Mouse (Mus musculus): ENCODE data around the gene AC129217.1. TPM values are rescaled to one million over a fixed set of nuclear protein-coding genes. Genes with fewer than 3 reads are reported as not detected.

AC129217.1 gene
- polyA plus RNA-seq, 1 experiment from 2014 or later = not detected

Other genes with a start within 250 kb of the AC129217.1 start
- not detected for gene Slc22a8, start 238.5 kb upstream of the AC129217.1 start, polyA plus RNA-seq (2017; shearing (Covaris generic))
- gene Slc22a6, start 211.7 kb upstream of the AC129217.1 start, polyA plus RNA-seq (2017; shearing (Covaris generic)) = not detected
- not detected for gene Chrm1, start 166.0 kb upstream of the AC129217.1 start, polyA plus RNA-seq (2017; shearing (Covaris generic))
- 127 TPM for gene Slc3a2, start 106.4 kb upstream of the AC129217.1 start, polyA plus RNA-seq (2017; shearing (Covaris generic))
- 84.1 TPM for gene Wdr74, start 93.9 kb upstream of the AC129217.1 start, polyA plus RNA-seq (2017; shearing (Covaris generic))
- gene 1700092M07Rik, start 89.1 kb upstream of the AC129217.1 start, polyA plus RNA-seq (2017; shearing (Covaris generic)) = 3.2 TPM
- 169 TPM for gene Stx5a, start 88.4 kb upstream of the AC129217.1 start, polyA plus RNA-seq (2017; shearing (Covaris generic))
- 265 TPM for gene Nxf1, start 72.7 kb upstream of the AC129217.1 start, polyA plus RNA-seq (2017; shearing (Covaris generic))
- 102 TPM for gene Tmem223, start 58.8 kb upstream of the AC129217.1 start, polyA plus RNA-seq (2017; shearing (Covaris generic))
- 170 TPM for gene Tmem179b, start 55.3 kb upstream of the AC129217.1 start, polyA plus RNA-seq (2017; shearing (Covaris generic))
- gene Taf6l, start 43.4 kb upstream of the AC129217.1 start, polyA plus RNA-seq (2017; shearing (Covaris generic)) = 5.1 TPM
- 164 TPM for gene Polr2g, start 31.2 kb upstream of the AC129217.1 start, polyA plus RNA-seq (2017; shearing (Covaris generic))
- gene Zbtb3, start 27.2 kb upstream of the AC129217.1 start, polyA plus RNA-seq (2017; shearing (Covaris generic)) = 3.8 TPM
- gene Ttc9c, start 10.4 kb upstream of the AC129217.1 start, polyA plus RNA-seq (2017; shearing (Covaris generic)) = 54.6 TPM
- gene Hnrnpul2, start 9.8 kb upstream of the AC129217.1 start, polyA plus RNA-seq (2017; shearing (Covaris generic)) = 8.4 TPM
- 105 TPM for gene Bscl2, start 7.7 kb downstream of the AC129217.1 start, polyA plus RNA-seq (2017; shearing (Covaris generic))
- gene Gng3, start 9.4 kb downstream of the AC129217.1 start, polyA plus RNA-seq (2017; shearing (Covaris generic)) = 0.35 TPM
- gene Lrrn4cl, start 21.0 kb downstream of the AC129217.1 start, polyA plus RNA-seq (2017; shearing (Covaris generic)) = not detected
- gene Ubxn1, start 41.7 kb downstream of the AC129217.1 start, polyA plus RNA-seq (2017; shearing (Covaris generic)) = 159 TPM
- gene Uqcc3, start 51.1 kb downstream of the AC129217.1 start, polyA plus RNA-seq (2017; shearing (Covaris generic)) = 84.5 TPM
- gene Lbhd1, start 54.0 kb downstream of the AC129217.1 start, polyA plus RNA-seq (2017; shearing (Covaris generic)) = 110 TPM
- gene Gm49403, start 54.2 kb downstream of the AC129217.1 start, polyA plus RNA-seq (2017; shearing (Covaris generic)) = not detected
- gene 1810009A15Rik, start 59.1 kb downstream of the AC129217.1 start, polyA plus RNA-seq (2017; shearing (Covaris generic)) = 59.2 TPM
- gene Gm49416, start 59.2 kb downstream of the AC129217.1 start, polyA plus RNA-seq (2017; shearing (Covaris generic)) = not detected
- 47.9 TPM for gene Ints5, start 63.2 kb downstream of the AC129217.1 start, polyA plus RNA-seq (2017; shearing (Covaris generic))
- 137 TPM for gene Ganab, start 68.3 kb downstream of the AC129217.1 start, polyA plus RNA-seq (2017; shearing (Covaris generic))
- 33.9 TPM for gene B3gat3, start 90.6 kb downstream of the AC129217.1 start, polyA plus RNA-seq (2017; shearing (Covaris generic))
- gene Rom1, start 99.6 kb downstream of the AC129217.1 start, polyA plus RNA-seq (2017; shearing (Covaris generic)) = 12.2 TPM
- gene Eml3, start 99.8 kb downstream of the AC129217.1 start, polyA plus RNA-seq (2017; shearing (Covaris generic)) = 68.2 TPM
- 197 TPM for gene Mta2, start 112.1 kb downstream of the AC129217.1 start, polyA plus RNA-seq (2017; shearing (Covaris generic))
- 47.2 TPM for gene Tut1, start 124.1 kb downstream of the AC129217.1 start, polyA plus RNA-seq (2017; shearing (Covaris generic))
- gene Eef1g, start 137.3 kb downstream of the AC129217.1 start, polyA plus RNA-seq (2017; shearing (Covaris generic)) = 339 TPM
- gene Ahnak, start 159.5 kb downstream of the AC129217.1 start, polyA plus RNA-seq (2017; shearing (Covaris generic)) = 113 TPM